Mouse (Mus musculus) C2C12 (cell line): ENCODE data around the gene Ncbp3.

Source experiments
- CEBPB ChIP-seq: IDR thresholded peaks from one replicate; pipeline ENCODE4 v1.6.1; 2011; ENCODE audit warnings: low read depth, mild to moderate bottlenecking, control low read depth, moderate library complexity
- CTCF ChIP-seq: IDR thresholded peaks from one replicate; pipeline ENCODE4 v1.5.1; 2011; ENCODE audit not compliant: control insufficient read depth, insufficient read depth, insufficient read length
- USF1 ChIP-seq: IDR thresholded peaks from one replicate; pipeline ENCODE4 v1.6.1; 2011; ENCODE audit warnings: low read depth, mild to moderate bottlenecking, control low read depth, moderate library complexity

- TF ChIP-seq CEBPB (no peak), CTCF (no peak), USF1 (no peak)
These were observed 33.6 kb upstream of the Ncbp3 start for GRCm38 (mm10) chr11:73013981-73014380.
